Mouse (Mus musculus): ENCODE results near the gene Olfr152. TPM values are rescaled to one million over a fixed set of nuclear protein-coding genes. Genes with fewer than 3 reads are reported as not detected.

Olfr152 gene
- not detected for total RNA-seq (2021)
- long read RNA-seq, experiment 1 = 0 reads
- long read RNA-seq, experiment 2 = 0 reads

GRCm38 (mm10) chr2:87779183-87779582 is at the start of gene Olfr152:
Gene Olfr152 (plus strand): TSS chr2:87779483.
- no peak for DNase-seq (ENCODE audit: low spot score)

GRCm38 (mm10) chr2:87739878-87740277 is 39.4 kb upstream of the Olfr152 start, which contains the start of gene Olfr1138:
Gene Olfr1138 (minus strand): TSS chr2:87739978.
- no peak for DNase-seq (ENCODE audit: low spot score)

DNA sequence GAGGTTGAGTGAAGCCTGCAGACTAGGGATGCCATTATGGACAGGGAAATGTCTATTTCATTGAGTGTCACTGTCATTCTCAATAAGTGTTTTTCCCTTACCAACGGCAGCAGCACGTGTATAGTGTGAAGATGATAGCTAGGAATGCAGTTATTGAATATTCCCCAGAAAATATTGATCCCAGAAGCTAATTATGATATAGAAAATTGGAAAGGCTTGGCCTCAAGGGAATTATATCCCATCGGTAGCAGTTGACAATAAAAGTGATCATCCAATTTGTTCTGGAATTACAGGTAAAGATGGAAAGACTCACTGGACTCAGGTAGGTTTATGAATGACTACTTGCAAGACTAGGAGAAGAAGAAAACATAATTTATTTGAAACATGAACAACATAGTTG is 35.8 kb upstream of the Olfr152 start, which contains the start of gene Olfr1140:
Olfr1140 (plus strand) TSS at position 301 of the 400 bp plus-strand sequence.
- DNase-seq (ENCODE audit: low spot score) = no peak

- no peak for DNase-seq (ENCODE audit: low spot score)
Observed at GRCm38 (mm10) chr2:87753891-87754290, 25.4 kb upstream of the Olfr152 start, which contains the start of gene Olfr1141. Gene Olfr1141 (minus strand): TSS chr2:87753991.

DNA sequence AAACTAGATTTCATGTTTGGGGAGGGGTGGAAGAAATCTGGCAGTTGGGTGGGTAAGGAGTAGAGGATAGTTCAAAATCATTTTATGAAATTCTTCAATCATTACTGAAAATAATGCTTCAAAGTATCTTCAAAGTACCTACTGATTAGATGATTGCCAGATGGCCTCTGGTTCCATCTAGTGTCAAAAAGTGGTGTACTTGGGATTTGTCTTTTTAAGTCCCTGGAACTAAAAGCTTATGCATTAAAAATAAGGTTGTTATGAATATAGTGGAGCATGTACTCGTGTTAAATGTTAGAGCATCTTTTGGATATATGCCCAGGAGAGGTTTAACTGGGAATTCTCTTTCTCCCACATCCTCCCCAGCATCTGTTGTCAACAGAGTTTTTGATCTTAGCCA is 3.1 kb upstream of the Olfr152 start:
- DNase-seq (ENCODE audit: low spot score) = no peak

- DNase-seq (ENCODE audit: low spot score) = no peak
Observed at GRCm38 (mm10) chr2:87800292-87800691, 21.0 kb downstream of the Olfr152 start, which contains the start of gene Olfr1143. Gene Olfr1143 (plus strand): TSS chr2:87800592.

- DNase-seq (ENCODE audit: low spot score) = no peak
Observed at GRCm38 (mm10) chr2:87809522-87809921, 30.2 kb downstream of the Olfr152 start, which contains the start of gene Olfr1145. Gene Olfr1145 (plus strand): TSS chr2:87809822.

GRCm38 (mm10) chr2:87830233-87830632 is 51.0 kb downstream of the Olfr152 start, which contains the start of gene Olfr1148:
Gene Olfr1148 (plus strand): TSS chr2:87830533.
- DNase-seq (ENCODE audit: low spot score) = no peak

Other genes with a start within 250 kb of the Olfr152 start
- gene Olfr153, start 247.7 kb upstream of the Olfr152 start, total RNA-seq (2021) = not detected
- not detected for gene Olfr1128, start 233.9 kb upstream of the Olfr152 start, total RNA-seq (2021)
- gene Olfr1129, start 205.6 kb upstream of the Olfr152 start, total RNA-seq (2021) = not detected
- not detected for gene Olfr1130, start 173.3 kb upstream of the Olfr152 start, total RNA-seq (2021)
- gene Olfr1131, start 152.4 kb upstream of the Olfr152 start, total RNA-seq (2021) = not detected
- not detected for gene Olfr1132, start 141.9 kb upstream of the Olfr152 start, total RNA-seq (2021)
- gene Olfr1133, start 132.1 kb upstream of the Olfr152 start, total RNA-seq (2021) = not detected
- not detected for gene Olfr1134, start 121.0 kb upstream of the Olfr152 start, total RNA-seq (2021)
- gene Olfr1135, start 105.8 kb upstream of the Olfr152 start, total RNA-seq (2021) = not detected
- gene Olfr1136, start 85.5 kb upstream of the Olfr152 start, total RNA-seq (2021) = not detected
- not detected for gene Olfr1137, start 66.3 kb upstream of the Olfr152 start, total RNA-seq (2021)
- gene Olfr1138, start 39.5 kb upstream of the Olfr152 start, total RNA-seq (2021) = not detected
- gene Olfr1140, start 35.7 kb upstream of the Olfr152 start, total RNA-seq (2021) = not detected
- gene Olfr1141, start 25.5 kb upstream of the Olfr152 start, total RNA-seq (2021) = not detected
- gene Olfr1143, start 21.1 kb downstream of the Olfr152 start, total RNA-seq (2021) = not detected
- not detected for gene Olfr1145, start 30.3 kb downstream of the Olfr152 start, total RNA-seq (2021)
- gene Olfr1148, start 51.0 kb downstream of the Olfr152 start, total RNA-seq (2021) = not detected
- not detected for gene Olfr1150-ps1, start 64.5 kb downstream of the Olfr152 start, total RNA-seq (2021)
- gene Olfr1151, start 76.4 kb downstream of the Olfr152 start, total RNA-seq (2021) = not detected
- not detected for gene Olfr1152, start 87.0 kb downstream of the Olfr152 start, total RNA-seq (2021)
- gene Olfr1153, start 115.5 kb downstream of the Olfr152 start, total RNA-seq (2021) = not detected
- gene Olfr1154, start 125.7 kb downstream of the Olfr152 start, total RNA-seq (2021) = not detected
- not detected for gene Olfr1155, start 165.7 kb downstream of the Olfr152 start, total RNA-seq (2021)
- not detected for gene Olfr1156, start 173.6 kb downstream of the Olfr152 start, total RNA-seq (2021)
- not detected for gene Olfr1157, start 188.8 kb downstream of the Olfr152 start, total RNA-seq (2021)
- not detected for gene Olfr74, start 195.2 kb downstream of the Olfr152 start, total RNA-seq (2021)
- not detected for gene Olfr1158, start 210.6 kb downstream of the Olfr152 start, total RNA-seq (2021)
- gene Olfr1160, start 228.8 kb downstream of the Olfr152 start, total RNA-seq (2021) = not detected
- not detected for gene Olfr1161, start 243.3 kb downstream of the Olfr152 start, total RNA-seq (2021)

All from gastrocnemius, adult 18-20 months (tissue).